Mouse (Mus musculus) neutrophil, adult 5-6 weeks (primary cell): ENCODE measurements around the gene Gm10272. TPM values are rescaled to one million over a fixed set of nuclear protein-coding genes. Genes with fewer than 3 reads are reported as not detected.
A peak's percentile ranks its signal among the peaks of the same experiment; 100 is the strongest.
"Not testable (repeated sequence)": the region's sequence is repeated elsewhere in the genome, so short reads cannot be mapped to it uniquely, and the experiment has no call there.

ENCODE experiments used
- ATAC-seq: fragments of 151-379, 151-347 bp; 2 replicates; pipeline ENCODE4 v1.8.0; 2017; ENCODE audit warnings: mild to moderate bottlenecking, moderate TSS enrichment; ENCODE audit not compliant: insufficient number of reproducible peaks, poor library complexity, low FRiP score, severe bottlenecking; ENCODE audit errors: extremely low read depth
- total RNA-seq: library from RNA; stranded (forward); fragments of 200-1000 nt; gene quantifications from 2 replicates; pipeline ENCODE4 v1.2.3, GENCODE M21; 2017

Gm10272 gene
- not detected in 2 replicates for total RNA-seq

DNA sequence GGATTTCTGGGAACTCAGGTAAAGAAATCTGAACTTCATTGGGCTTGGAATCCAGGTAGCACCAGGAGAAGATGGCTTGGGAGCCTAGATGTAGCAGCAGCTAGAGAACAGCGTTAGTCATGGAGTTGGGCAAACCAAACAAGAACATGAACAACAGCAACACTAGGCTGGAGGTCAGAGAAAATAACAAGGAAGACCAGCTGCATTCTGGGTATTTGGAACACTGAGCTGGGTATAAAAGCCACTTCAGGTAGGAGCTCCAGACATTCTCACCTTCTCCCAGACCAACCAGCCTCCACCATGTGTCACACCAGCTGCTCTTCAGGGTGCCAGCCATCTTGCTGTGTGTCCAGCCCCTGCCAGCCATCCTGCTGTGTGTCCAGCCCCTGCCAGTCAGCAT is at the start of gene Gm10272:
Gm10272 (plus strand) TSS at position 301 of the 400 bp plus-strand sequence.
- ATAC-seq: no peak

DNA sequence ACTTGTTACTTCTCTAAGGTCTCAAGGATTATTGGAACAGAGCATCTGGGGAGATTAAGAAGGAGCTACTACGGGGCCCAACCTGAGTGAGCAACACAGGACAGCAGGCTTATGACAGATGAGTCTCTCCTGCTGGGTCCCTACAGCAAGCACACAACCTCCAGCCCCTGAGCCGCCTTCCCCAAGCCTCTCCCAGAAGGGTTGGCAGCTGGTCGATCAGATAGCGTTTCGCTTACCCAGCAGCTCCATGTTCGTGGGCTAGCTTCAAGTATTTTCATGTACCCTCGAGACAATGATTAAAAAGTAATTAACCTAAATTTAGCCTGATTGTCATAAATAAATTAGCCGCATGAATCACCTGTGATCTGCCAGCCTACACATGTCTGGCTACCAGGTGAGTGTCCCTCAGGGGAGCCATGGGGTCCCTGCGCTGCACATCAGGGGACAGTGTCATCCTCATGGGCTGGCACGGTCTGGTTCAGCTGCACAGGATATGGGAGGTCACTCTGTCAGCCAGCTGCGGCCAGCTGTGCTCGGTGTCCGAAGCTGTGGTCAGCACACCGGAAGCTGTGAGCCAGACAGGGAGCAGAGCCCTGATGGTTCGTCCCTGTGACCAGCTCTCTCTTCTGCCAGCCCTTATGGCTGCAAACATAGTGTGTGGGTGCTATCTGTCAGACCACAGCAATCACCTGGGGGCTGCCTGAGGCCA is 48.0 kb upstream of the Gm10272 start:
- no peak for ATAC-seq

DNA sequence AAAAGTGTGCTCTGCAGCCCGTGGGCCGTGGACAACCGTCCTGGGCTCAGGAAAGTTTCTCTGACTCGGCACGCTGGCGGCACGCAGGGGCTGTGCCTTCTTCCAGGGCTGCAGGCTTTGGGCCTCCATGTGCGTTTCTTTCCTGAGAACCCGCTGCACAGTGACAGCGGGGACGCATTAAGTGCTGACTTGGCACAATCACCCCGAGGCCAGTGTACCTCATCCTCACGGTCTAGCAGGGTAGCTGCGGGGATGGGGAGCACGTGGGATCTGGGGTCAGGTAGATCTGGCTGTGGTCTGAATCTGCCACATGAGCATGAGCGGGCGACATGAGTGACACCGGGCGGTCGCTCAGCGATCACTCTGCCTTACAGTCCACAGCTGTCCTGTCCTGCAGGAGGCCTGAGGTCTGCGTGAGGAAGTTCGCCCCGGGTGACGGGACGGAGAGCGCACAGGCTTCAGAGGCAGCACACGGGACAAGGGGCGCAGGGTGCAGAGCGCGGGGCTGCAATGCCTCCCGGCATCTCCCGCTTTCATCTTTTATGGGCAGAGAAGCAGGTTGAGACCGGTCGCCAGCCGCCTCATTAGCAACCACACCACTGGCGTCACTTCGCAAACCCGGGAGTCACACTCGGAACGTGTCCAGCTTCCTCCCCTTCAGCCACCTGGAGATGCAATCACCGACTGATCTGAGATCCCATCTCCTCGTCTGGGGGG is 42.3 kb upstream of the Gm10272 start:
- ATAC-seq: no peak

DNA sequence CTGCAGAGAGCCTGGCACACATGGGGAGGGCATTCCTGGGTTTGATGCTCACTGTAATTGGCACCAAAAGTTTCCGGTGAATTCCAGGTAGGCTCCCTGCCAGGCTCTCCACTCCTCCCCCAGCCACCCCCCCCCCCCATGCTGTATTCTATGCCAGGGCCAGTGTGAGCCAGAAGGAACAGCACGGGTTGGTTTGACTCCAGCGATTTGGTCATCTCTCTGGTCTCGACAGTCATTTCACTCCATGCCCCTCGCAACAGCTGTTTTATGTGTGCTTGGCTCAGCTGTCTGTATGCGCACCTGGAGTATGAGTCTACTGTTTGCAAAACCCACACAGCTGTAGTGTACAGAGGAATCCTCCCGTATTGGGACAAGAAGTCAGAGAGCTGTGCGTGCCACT is 40.1 kb upstream of the Gm10272 start:
- no peak for ATAC-seq

DNA sequence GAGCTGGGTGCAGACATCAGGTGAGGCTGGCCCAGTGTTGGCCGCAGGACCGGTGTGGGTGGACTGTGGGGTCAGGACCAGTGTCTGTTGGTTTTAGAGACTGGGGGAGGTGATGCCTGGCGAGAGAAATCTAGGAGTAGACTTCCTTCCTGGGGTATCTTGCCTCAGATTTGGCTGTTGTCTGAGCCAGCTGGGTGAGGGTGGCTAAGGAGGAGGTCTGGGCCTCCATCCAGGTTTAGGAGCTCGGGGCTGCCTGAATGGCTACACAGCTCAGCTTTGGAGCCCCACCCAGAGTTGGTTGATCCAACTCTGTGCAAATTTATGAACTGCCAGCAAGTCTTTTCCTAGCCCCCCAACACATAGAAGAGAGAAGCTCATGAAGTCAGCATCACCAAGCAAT is 39.0 kb upstream of the Gm10272 start:
- no peak for ATAC-seq

DNA sequence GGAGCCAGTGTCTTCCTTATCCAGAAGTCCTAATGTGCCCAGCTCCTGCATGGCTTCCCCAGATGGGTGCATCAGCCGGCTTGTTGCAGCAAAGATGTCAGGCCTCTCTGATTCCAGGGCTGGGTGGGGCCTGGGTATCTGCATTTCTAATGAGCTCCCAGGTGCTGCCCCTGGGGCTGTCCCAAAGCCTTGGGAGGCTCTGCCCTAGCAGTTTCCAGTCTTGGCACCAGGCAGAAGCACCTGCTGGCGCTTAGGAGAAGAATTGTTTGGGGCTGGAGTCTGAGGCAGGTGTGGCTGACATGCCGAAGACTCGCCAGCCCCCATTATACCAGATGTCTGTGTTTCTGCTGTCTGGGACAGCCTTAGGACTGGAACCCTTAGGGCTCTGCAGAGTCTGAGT is 35.7 kb upstream of the Gm10272 start:
- ATAC-seq: no peak

DNA sequence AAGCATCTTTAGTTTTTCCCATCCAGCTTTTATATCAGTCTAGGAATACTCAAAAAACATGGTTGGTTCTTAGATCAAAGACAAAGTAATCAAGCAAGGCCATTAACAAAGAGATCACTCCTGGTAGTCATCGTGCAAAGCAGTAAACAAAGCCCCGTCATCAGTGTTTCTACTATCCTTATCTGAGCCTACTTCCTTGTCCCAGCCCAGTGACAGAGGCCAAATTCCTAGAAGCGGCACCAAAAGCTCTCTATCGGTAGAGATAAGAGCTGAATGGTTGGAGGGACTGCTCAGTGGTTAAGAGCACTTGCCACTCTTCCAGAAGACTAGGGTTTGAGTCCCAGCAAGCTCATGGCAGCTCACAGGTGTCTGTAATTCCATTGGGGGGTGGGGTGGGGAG is 34.9 kb upstream of the Gm10272 start:
- ATAC-seq: no peak

DNA sequence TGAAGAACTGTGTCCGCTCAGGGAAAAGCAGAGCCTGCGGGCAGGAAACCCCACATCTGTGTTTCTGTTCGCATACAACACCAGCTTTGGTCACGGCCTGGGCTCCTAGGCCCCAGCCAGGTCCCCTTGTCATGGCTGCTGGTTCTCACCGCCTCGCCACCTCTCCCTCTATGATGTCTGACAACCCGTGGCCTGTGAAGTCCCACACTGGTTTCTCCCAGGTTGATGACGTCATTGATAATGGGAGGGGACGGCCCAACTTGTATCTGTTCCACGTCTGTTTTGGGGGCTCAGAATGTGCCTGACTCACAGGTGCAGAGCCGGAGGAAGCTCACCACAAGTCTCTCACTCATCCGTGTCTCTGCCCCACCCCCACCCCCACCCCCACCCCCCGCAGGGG is 32.7 kb upstream of the Gm10272 start:
- peak; percentile 35; the same call in 1 of the 2 replicates for ATAC-seq

DNA sequence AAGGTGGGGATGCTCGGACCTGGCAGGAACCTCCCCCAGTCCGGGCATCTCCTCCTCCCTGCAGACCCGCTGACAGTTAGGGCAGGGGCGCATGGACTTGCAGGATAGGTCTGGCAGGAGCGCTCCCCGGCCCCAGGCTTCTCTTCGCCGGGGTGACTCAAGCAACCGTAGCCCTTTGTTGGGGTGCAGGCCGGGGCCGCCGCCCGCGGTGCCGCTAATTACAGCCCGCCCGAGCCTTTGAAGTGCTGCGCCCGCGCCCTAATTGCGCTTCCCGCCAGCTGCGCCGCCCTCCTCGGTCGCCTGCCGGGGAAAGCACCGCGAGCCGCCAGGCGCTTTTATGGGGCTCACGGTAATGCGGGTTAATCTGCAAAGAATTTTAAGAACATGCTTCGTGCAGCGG is 28.9 kb upstream of the Gm10272 start:
- ATAC-seq: no peak

DNA sequence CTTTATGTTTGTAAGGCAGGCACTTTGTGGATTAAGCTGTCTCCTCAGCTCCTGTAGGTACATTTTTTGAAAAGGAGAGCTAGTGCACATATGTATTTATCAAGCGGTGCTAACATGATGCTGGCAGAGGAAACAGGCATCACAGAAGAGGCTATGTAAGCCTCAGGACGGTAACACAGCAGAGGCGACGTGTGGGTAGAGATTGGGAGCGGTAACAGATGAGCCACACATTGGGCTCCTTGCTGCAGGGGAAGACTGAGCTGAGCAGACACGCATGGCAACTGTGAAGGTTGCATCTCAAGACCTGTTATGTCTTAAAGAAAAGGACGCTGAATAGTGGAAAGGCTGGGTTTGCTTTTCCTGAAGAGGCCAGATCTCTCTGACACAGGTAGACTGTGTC is 23.4 kb upstream of the Gm10272 start:
- ATAC-seq: no peak

DNA sequence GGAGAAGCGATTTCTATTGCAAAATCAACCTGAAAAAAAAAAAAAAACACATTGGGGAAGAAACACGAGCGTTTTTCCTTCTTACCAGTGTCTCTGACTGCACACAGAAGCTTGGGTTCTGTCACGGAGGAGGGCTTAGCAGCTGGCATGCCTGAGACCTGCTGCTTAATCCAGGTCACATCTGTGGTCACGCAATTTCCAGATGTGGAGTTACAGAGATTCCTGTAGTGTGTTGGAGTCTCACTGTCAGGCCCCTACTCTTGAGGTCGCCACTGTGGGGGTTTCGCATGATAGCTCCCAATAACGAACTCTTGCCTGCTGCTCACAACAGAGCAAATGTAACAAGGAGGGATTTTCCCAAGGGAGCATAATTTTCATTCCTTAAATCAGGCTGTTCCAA is 22.2 kb upstream of the Gm10272 start:
- ATAC-seq: no peak

DNA sequence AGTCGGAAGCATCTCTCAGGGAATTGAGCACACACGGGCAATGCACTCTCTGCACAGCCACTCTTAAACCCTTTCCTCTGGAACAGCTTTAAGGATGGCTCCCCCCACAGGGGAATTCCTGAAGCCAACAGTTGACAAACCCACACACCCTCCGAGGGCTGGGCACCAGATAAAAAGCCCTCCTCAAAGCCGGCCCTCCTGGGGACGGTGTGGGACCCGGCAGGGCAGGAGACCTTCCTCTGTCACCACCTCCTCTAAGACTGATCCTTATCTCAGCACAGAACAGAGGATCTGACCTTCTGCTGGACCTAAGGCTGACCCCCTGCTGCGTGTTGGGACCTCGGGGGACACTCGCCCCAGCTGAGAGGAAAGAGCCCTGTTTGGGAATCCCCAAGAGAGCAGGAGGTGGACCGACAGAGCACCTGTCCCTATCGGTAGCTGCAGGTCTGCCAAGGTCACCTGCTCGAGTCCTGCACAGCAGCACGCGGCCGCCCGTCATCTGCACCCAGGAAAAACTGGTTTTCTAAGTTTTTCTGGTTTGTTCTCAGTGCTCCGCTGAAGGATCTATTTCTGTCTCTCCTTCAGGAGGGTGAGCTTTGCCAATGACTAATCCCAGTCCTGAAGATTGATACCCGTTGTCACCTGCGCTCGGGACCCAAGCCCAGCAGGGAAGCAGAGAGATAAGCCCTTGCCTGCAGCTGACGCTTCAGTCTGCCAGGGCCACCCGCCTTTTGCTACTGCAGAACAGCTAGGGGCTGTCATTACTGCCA is 20.3 kb upstream of the Gm10272 start, which contains the start of gene Tspear:
Tspear (plus strand) TSS at position 675 of the 770 bp plus-strand sequence.
- ATAC-seq: no peak

DNA sequence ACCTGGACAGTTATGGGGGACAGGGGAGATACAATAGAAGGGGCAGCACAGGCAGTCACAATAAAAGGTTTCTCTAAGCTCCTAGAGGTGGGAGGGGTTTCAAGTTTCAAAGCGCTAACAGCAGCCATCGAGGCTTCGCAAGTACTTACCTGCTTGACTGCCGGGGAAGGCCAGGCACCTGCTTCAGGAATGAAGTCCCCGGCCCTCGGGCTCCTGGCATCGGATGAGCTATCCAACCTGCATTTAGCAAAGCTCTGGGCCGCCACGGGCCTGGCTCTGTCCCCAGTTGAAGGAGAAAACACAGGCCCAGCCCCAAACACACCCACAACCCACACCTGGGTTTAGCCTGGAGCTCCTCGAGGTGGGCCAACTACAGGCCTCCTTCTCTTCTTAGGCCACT is 19.4 kb upstream of the Gm10272 start:
- no peak for ATAC-seq

DNA sequence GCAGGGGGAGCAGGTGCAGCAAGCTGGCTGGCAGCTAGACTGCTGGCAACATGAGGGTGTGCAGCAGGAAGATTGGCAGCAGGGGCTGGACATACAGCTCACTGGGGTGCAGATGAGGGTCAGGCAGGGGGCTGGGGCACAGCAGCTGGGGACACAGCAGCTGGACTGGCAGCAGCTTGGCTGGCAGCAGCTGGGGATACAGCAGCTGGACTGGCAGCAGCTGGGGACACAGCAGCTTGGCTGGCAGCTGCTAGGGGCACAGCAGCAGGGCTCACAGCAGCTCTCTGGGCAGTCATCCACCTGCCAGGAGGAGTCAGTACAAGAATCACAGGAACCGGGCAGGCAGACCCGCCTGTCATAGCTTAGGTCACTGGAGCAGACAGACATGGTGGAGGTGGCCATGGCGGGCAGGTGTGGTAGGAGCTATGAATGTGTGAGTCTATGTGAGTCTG is 16.0 kb upstream of the Gm10272 start, which contains the start of gene Gm19402:
Gm19402 (minus strand) TSS at position 402 of the 452 bp plus-strand sequence.
- not testable (repeated sequence) for ATAC-seq

DNA sequence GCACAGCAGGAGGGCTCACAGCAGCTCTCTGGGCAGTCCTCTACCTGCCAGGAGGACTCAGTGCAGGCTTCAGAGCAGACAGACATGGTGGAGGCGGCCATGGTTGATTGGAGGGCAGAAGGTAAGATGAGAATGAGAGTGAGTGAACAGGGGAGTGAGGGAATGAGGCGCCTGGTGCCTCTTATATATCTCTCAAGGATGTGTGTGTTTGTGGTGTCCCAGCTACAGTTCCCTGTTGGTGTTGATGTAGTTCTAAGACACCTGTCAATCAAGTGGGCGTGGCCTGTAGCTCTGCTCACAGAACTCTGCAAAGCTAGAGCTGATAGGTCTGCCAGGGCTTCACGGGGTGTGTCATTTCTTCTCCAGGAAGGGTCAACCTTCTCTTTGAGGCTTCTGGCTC is 9.3 kb upstream of the Gm10272 start, which contains the start of gene Gm9508:
Gm9508 (minus strand) TSS at position 101 of the 400 bp plus-strand sequence.
- no peak for ATAC-seq

DNA sequence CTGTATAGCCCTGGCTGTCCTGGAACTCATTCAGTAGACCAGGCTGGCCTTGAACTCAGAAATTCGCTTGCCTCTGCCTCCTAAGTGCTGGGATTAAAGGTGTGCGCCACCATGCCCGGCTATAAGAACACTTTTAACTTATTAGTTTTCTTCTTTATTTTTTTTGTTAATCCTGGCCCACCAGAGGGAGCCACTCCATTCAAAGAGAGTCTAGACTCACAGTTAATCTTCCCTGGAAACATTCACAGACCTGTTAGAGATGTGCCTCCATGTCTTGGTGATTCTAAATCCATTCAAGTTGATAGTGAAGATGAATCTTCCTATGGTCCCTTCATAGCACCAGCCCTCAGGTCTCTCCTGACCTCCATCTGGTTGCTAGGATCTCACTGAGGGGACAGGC is 3.4 kb downstream of the Gm10272 start:
- no peak for ATAC-seq

DNA sequence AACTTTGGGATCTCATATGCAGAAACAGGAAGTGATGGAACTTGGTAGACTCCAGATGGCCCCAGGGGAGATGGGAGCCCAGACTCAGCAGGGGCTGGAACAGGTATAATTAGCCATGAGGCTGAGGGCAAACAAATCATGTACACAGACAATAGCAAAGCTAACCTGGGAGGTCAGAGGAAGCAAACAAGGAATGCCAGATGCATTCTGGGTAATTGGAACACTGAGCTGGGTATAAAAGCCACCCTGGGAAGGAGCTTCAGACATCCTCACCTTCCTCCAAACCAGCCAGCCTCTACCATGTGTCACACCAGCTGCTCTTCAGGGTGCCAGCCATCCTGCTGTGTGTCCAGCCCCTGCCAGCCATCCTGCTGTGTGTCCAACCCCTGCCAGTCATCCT is 4.7 kb downstream of the Gm10272 start, which contains the start of gene Gm10024:
Gm10024 (plus strand) TSS at position 301 of the 400 bp plus-strand sequence.
- not testable (repeated sequence) for ATAC-seq

DNA sequence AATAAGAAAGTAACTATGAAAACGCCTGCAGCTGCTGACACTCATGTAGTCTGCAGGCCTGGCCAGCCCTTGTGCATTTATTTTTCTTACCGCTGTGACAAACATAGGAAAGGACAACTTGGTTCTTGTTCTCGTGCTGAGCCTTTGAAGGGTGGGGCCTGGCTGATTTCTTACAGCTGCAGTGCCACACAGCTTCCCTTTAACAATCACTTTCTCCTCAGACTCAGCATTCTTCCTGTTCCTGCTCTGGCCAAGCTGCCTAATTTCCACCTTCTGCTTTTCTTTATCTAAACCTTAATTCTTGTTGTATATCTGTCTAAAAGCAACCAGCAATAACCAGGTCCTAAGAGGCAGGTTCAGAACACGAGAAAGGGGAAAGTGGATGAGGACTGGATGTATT is 7.3 kb downstream of the Gm10272 start:
- no peak for ATAC-seq

DNA sequence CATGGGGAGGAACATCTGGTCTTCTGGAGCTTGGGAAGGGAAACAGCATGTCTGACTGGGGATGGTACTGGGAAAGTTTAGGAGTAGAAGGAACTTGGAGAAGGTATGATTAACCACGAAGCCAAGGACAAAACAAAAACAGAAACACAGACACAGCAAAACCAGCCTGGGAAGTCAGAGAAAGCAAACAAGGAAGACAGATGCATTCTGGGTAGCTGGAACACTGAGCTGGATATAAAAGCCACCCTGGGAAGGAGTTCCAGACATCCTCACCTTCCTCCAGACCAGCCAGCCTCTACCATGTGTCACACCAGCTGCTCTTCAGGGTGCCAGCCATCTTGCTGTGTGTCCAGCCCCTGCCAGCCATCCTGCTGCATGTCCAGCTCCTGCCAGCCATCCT is 9.1 kb downstream of the Gm10272 start, which contains the start of gene Gm10142:
Gm10142 (plus strand) TSS at position 301 of the 400 bp plus-strand sequence.
- ATAC-seq: no peak
